Mouse (Mus musculus): ENCODE data around the gene Inpp4a. TPM values are rescaled to one million over a fixed set of nuclear protein-coding genes. Genes with fewer than 3 reads are reported as not detected.

Gene Inpp4a
- polyA plus RNA-seq, 1 experiment from 2014 or later: 79.9 TPM

DNA sequence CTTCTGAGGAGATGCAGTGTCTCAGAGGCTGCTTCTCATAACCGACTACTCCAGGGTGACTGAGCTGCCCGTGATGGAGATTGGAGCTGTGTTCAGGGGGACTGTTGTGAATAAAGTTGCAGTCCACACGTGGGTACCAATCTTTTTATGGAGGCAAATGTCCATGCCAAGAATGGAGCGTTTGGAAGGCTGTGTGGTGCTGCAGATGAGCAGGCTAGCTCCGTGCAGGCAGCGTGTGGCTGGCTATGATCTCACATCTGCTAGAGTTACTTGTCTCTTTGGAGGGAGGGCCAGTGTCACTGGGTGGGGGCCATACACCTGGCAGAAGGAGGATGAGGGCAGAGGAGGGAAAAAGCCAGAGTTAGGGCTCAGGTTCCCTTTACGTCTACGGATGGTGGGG, 59.0 kb downstream of the Inpp4a start:
- no peak overlapping the region for H3K4me3 ChIP-seq (ENCODE audit: low read depth, low read length)
- no peak for ATAC-seq
- no peak overlapping the region for H3K9ac ChIP-seq (ENCODE audit: low read depth, low read length)
- no peaks in the 10 kb centered on the region for H3K9me3 ChIP-seq (replicated peaks; ENCODE audit: control insufficient read depth, low read length, poor library complexity, severe bottlenecking)
- 91% methylated on average over 8 of the region's 8 CpGs for WGBS
- H3K36me3 ChIP-seq (ENCODE audit: control insufficient read depth, insufficient read depth, low read length): peaks cover 13% of the 10 kb centered on the region
- no peak overlapping the region for H3K27ac ChIP-seq (ENCODE audit: low read length)
- no peaks in the 10 kb centered on the region for H3K27me3 ChIP-seq (ENCODE audit: control insufficient read depth, insufficient read depth, low read depth, low read length)
- H3K4me2 ChIP-seq (ENCODE audit: low read length): no peak overlapping the region
- H3K4me1 ChIP-seq (ENCODE audit: control insufficient read depth, insufficient read depth, low read length): no peaks in the 10 kb centered on the region

DNA sequence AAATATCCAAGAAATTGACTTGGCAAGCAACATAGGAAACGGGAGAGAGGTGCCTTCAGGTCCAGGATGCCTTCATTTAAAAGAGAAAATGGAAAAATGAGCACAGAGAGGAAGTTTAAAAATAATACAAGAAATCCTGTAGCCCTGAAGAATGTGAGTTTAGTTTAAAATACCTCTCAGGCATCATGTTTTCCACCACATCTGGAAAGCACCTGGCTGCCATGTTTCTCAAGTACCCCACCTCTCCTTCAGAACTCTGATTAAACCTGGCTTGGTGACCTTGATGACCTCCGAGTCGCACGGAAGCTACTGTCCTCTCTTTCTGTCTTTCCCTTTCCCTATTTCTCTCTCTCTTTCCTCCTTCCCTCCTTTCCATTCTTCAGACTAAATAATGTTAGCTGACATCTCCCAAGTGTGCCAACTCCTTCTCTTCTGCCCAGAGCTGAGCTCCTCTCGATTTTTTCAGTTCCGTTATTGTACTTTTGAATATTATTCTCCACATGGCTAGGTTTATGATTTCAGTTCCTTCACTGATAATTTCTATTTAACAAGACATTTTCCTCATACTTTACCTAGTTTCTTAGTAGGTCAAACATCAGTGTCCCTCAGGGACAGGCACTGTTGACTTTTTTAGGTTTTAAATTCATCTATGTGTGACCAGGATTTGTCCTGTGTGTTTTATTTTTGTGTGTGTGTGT, 59.9 kb downstream of the Inpp4a start:
- no peak overlapping the region for H3K27ac ChIP-seq (ENCODE audit: low read length)
- no peak overlapping the region for H3K4me2 ChIP-seq (ENCODE audit: low read length)
- H3K27me3 ChIP-seq (ENCODE audit: control insufficient read depth, insufficient read depth, low read depth, low read length): no peaks in the 10 kb centered on the region
- 92% methylated on average over 6 of the region's 6 CpGs for WGBS
- H3K9me3 ChIP-seq (replicated peaks; ENCODE audit: control insufficient read depth, low read length, poor library complexity, severe bottlenecking): no peaks in the 10 kb centered on the region
- H3K9ac ChIP-seq (ENCODE audit: low read depth, low read length): no peak overlapping the region
- H3K4me3 ChIP-seq (ENCODE audit: low read depth, low read length): no peak overlapping the region
- no peaks in the 10 kb centered on the region for H3K4me1 ChIP-seq (ENCODE audit: control insufficient read depth, insufficient read depth, low read length)
- no peak for ATAC-seq
- H3K36me3 ChIP-seq (ENCODE audit: control insufficient read depth, insufficient read depth, low read length): peaks cover 17% of the 10 kb centered on the region

DNA sequence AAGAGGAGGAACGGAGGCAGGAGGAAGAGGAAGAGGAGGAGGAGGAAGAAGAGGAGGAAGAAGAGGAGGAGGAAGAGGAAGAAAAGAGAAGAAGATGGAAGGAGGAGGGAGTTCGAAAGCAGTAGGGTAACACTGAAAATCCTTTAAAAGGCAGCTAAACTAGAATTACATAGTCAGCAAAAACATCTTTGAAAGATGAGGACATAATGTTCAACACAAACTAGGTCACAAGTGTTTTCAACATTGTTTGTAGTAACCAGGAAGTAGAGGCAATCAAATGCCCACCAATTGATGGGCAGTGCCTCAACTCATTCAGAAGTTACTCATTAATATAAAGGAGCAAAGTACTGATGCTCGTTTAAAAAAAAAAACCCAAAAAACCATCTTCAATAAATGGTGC, 61.1 kb downstream of the Inpp4a start:
- H3K9me3 ChIP-seq (replicated peaks; ENCODE audit: control insufficient read depth, low read length, poor library complexity, severe bottlenecking): no peaks in the 10 kb centered on the region
- no peaks in the 10 kb centered on the region for H3K4me1 ChIP-seq (ENCODE audit: control insufficient read depth, insufficient read depth, low read length)
- H3K27ac ChIP-seq (ENCODE audit: low read length): no peak overlapping the region
- no peak for ATAC-seq
- H3K9ac ChIP-seq (ENCODE audit: low read depth, low read length): no peak overlapping the region
- no peak overlapping the region for H3K4me2 ChIP-seq (ENCODE audit: low read length)
- H3K4me3 ChIP-seq (ENCODE audit: low read depth, low read length): no peak overlapping the region
- WGBS: 93% methylated on average over 3 of the region's 3 CpGs
- no peaks in the 10 kb centered on the region for H3K27me3 ChIP-seq (ENCODE audit: control insufficient read depth, insufficient read depth, low read depth, low read length)
- H3K36me3 ChIP-seq (ENCODE audit: control insufficient read depth, insufficient read depth, low read length): peaks cover 18% of the 10 kb centered on the region

DNA sequence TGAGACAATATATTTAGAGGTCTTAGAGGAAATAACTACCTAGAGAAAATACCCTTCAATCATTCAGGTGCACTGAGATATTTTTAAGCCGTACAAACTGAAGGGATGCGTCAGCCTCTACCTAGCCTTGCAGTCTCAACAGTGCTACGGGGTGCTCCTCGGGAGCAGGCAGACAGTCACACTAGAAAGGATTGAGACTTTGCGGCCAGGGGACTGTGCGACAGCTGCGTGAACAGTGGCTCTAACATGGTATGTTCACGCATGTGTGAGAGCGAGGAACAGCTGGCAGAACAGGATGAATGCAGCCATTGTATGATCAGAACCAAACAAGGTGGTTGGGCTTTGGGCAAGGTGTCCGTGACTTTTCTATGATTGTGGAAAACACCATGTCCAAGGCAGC, 63.1 kb downstream of the Inpp4a start:
- Histone ChIP-seq H3K4me1 (ENCODE audit: control insufficient read depth, insufficient read depth, low read length) (no peaks in the 10 kb centered on the region), H3K9me3 (replicated peaks; ENCODE audit: control insufficient read depth, low read length, poor library complexity, severe bottlenecking) (no peaks in the 10 kb centered on the region), H3K27me3 (ENCODE audit: control insufficient read depth, insufficient read depth, low read depth, low read length) (no peaks in the 10 kb centered on the region), H3K4me3 (ENCODE audit: low read depth, low read length) (no peak overlapping the region), H3K27ac (ENCODE audit: low read length) (no peak overlapping the region), H3K36me3 (ENCODE audit: control insufficient read depth, insufficient read depth, low read length) (peaks cover 32% of the 10 kb centered on the region), H3K9ac (ENCODE audit: low read depth, low read length) (no peak overlapping the region), H3K4me2 (ENCODE audit: low read length) (no peak overlapping the region)
- WGBS: 90% methylated on average over 10 of the region's 10 CpGs
- no peak for ATAC-seq

DNA sequence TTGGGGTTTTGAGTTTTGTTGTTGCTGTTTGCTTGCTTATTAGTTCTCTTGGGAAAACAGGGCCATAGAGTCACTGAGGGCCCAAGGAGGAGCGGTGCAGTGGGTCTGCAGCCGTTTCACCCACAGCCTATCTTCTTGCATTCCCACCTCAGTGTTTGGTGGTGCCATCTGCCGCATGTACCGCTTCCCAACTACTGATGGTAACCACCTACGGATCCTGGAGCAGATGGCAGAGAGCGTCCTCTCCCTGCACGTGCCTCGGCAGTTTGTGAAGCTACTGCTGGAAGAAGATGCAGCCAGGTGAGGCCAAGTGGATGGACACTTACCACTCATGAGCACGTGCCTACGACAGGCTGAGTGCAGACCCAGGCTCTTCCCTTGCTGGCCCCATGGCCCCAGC, 68.5 kb downstream of the Inpp4a start:
- ATAC-seq: no peak
- Histone ChIP-seq H3K9ac (ENCODE audit: low read depth, low read length) (no peak overlapping the region), H3K27ac (ENCODE audit: low read length) (no peak overlapping the region), H3K27me3 (ENCODE audit: control insufficient read depth, insufficient read depth, low read depth, low read length) (no peaks in the 10 kb centered on the region), H3K9me3 (replicated peaks; ENCODE audit: control insufficient read depth, low read length, poor library complexity, severe bottlenecking) (no peaks in the 10 kb centered on the region), H3K4me3 (ENCODE audit: low read depth, low read length) (no peak overlapping the region), H3K4me2 (ENCODE audit: low read length) (no peak overlapping the region), H3K36me3 (ENCODE audit: control insufficient read depth, insufficient read depth, low read length) (peaks cover 53% of the 10 kb centered on the region), H3K4me1 (ENCODE audit: control insufficient read depth, insufficient read depth, low read length) (no peaks in the 10 kb centered on the region)
- 95% methylated on average over 10 of the region's 10 CpGs for whole genome bisulfite sequencing

DNA sequence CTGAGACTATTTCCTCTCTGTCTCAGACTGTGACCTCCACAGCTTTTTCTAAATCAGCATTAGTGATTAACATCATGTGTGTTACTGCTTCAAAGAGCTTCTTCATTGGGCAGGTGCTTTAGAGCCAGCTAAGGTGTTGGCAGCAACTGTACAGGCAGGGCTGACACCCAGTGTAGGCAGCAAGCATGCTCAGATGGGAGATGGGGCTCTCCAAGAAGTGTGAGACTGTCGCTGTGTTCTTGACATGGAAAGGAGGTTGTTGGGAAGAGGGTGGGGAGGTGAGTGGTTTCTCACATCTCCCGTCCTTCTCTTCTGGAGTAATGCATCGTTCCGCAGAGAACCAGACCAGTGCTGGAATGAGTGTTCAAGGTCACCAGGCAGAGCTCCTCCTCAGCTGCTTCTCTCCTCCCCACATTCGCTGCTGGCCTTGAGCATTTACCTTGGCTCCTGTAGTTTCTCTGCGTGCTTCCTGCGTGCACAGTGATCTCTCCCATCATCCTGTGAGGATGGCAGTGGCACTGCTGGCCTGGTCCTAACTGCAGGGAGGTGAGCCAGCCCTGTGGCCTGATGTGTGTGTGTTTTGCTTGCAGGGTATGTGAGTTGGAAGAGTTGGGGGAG, 69.2 kb downstream of the Inpp4a start:
- Histone ChIP-seq H3K27me3 (ENCODE audit: control insufficient read depth, insufficient read depth, low read depth, low read length) (no peaks in the 10 kb centered on the region), H3K27ac (ENCODE audit: low read length) (no peak overlapping the region), H3K4me3 (ENCODE audit: low read depth, low read length) (no peak overlapping the region), H3K4me1 (ENCODE audit: control insufficient read depth, insufficient read depth, low read length) (no peaks in the 10 kb centered on the region), H3K36me3 (ENCODE audit: control insufficient read depth, insufficient read depth, low read length) (peaks cover 57% of the 10 kb centered on the region), H3K9me3 (replicated peaks; ENCODE audit: control insufficient read depth, low read length, poor library complexity, severe bottlenecking) (no peaks in the 10 kb centered on the region), H3K4me2 (ENCODE audit: low read length) (no peak overlapping the region), H3K9ac (ENCODE audit: low read depth, low read length) (no peak overlapping the region)
- 92% methylated on average over 7 of the region's 7 CpGs for WGBS
- no peak for ATAC-seq

DNA sequence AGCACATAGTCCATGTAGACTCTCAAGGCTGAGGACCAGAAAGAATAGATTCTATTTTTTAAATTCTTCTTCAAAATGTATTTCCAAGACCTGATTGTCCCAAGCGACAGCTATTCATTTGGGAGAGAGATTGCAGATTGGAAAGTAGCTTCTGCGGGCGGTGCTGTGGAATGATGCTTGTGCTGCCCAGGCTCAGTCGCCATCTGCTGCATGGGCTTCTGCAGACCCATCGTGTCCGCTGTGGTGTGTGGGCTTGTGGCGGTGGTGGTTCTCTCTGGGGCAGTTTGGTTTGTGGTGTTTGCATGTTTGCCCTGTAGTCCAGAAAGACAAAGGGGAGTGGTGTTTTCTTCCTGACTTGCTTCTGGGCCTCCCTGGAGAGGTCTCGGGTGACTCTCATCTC, 76.5 kb downstream of the Inpp4a start:
- ATAC-seq: no peak
- Histone ChIP-seq H3K4me3 (ENCODE audit: low read depth, low read length) (no peak overlapping the region), H3K9ac (ENCODE audit: low read depth, low read length) (no peak overlapping the region), H3K27me3 (ENCODE audit: control insufficient read depth, insufficient read depth, low read depth, low read length) (no peaks in the 10 kb centered on the region), H3K36me3 (ENCODE audit: control insufficient read depth, insufficient read depth, low read length) (peaks cover 37% of the 10 kb centered on the region), H3K9me3 (replicated peaks; ENCODE audit: control insufficient read depth, low read length, poor library complexity, severe bottlenecking) (no peaks in the 10 kb centered on the region), H3K27ac (ENCODE audit: low read length) (no peak overlapping the region), H3K4me2 (ENCODE audit: low read length) (no peak overlapping the region), H3K4me1 (ENCODE audit: control insufficient read depth, insufficient read depth, low read length) (no peaks in the 10 kb centered on the region)
- whole genome bisulfite sequencing: 96% methylated on average over 8 of the region's 8 CpGs

DNA sequence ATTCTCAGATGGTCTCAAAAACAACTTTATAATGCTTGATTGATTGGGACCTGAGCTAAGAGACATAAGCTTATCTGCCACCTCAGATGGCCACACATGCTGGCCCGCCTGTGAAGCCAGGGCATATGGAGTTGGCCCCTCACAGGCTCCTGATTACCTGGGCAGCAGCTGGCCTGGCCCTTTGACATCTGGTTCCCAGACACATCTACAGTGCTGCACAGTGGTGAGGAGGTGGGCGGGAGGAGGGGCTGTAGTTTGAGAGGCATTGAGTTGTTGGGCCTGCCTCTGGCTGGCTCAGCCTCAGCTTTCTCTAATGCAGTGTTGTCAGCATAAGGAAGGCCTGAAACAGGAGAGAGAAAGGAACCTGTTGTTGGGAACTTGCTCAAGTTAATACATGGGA, 77.1 kb downstream of the Inpp4a start:
- Histone ChIP-seq H3K9ac (ENCODE audit: low read depth, low read length) (no peak overlapping the region), H3K27ac (ENCODE audit: low read length) (no peak overlapping the region), H3K9me3 (replicated peaks; ENCODE audit: control insufficient read depth, low read length, poor library complexity, severe bottlenecking) (no peaks in the 10 kb centered on the region), H3K4me1 (ENCODE audit: control insufficient read depth, insufficient read depth, low read length) (no peaks in the 10 kb centered on the region), H3K36me3 (ENCODE audit: control insufficient read depth, insufficient read depth, low read length) (peaks cover 33% of the 10 kb centered on the region), H3K27me3 (ENCODE audit: control insufficient read depth, insufficient read depth, low read depth, low read length) (no peaks in the 10 kb centered on the region), H3K4me2 (ENCODE audit: low read length) (no peak overlapping the region), H3K4me3 (ENCODE audit: low read depth, low read length) (no peak overlapping the region)
- 94% methylated on average over 2 of the region's 2 CpGs for WGBS
- ATAC-seq: no peak

DNA sequence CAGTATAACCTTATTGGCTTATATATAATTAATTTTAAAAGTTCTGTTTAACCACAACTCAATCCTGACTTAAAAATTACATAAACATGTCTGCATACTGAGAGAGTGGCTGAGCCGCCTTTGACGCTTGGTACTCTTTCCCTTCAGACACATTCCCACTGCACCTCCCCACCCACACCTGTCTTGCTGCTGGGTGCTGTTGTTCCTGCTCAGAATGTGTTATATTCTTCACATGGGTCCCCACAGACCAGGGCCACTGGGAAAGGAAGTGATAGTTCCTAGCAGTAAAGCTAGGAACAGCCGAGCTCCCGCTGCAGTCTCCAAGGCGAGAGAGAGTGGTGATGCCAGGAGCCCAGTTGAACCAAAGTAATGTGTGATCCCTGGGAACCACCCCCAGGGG, 78.4 kb downstream of the Inpp4a start:
- Histone ChIP-seq H3K4me2 (ENCODE audit: low read length) (no peak overlapping the region), H3K9ac (ENCODE audit: low read depth, low read length) (no peak overlapping the region), H3K9me3 (replicated peaks; ENCODE audit: control insufficient read depth, low read length, poor library complexity, severe bottlenecking) (no peaks in the 10 kb centered on the region), H3K27me3 (ENCODE audit: control insufficient read depth, insufficient read depth, low read depth, low read length) (no peaks in the 10 kb centered on the region), H3K36me3 (ENCODE audit: control insufficient read depth, insufficient read depth, low read length) (peaks cover 24% of the 10 kb centered on the region), H3K4me3 (ENCODE audit: low read depth, low read length) (no peak overlapping the region), H3K4me1 (ENCODE audit: control insufficient read depth, insufficient read depth, low read length) (no peaks in the 10 kb centered on the region), H3K27ac (ENCODE audit: low read length) (no peak overlapping the region)
- ATAC-seq: no peak
- 95% methylated on average over 5 of the region's 5 CpGs for WGBS

Measured in midbrain, embryonic 16.5 days (tissue).